In the genomic region with DNA sequence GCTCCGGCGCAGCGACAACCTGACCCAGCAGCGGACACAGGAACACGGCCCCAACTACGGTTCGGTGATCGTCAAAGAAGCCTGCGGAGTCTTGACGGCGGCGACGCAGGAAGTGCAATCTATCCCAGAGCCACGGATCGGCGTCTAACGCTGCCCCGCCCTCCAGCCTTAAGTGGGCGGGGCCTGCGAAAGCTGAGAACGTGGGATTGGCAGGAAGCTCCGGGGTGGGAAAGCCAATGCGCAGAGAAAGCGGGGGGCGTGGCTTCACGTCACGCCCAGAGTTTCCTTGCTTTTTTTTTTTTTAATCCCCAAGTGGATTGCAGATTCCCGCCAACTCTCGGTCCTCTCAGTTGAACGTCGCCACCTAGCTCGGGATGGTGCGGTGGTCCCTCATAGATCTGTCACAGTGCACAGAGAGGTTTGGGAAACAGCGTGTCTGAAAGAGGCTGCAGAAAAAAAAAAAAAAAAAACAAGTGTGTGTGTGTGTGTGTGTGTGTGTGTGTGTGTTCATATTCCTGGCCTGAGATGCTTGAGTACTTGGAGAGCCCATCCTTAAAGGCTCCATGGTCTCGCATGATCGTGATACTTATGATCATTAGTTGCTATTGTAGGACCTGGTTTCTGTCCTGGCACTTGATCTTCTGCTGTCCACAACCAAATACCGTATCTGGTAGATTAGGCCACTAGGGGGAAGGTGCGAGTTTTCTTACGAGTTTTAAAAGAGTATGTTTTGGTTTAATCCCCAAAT, we compare ENCODE assay signal across 8 mouse cellular contexts. TPM values are rescaled to one million over a fixed set of nuclear protein-coding genes. Genes with fewer than 3 reads are reported as not detected.
DNase-seq lines count a peak whose midpoint lies in the region; ATAC-seq lines count a peak whose summit lies in the region.

A gene (minus strand): TSS at position 114 of the 748 bp plus-strand sequence.

- peaks cover 9% of the 10 kb centered on the region for H3K4me1 ChIP-seq in lung, embryonic 16.5 days (replicated peaks; ENCODE audit: control insufficient read depth, insufficient read depth, low read length)

- peak within 1 kb of the TSS; percentile 82 for H3K9ac ChIP-seq in lung, embryonic 16.5 days (ENCODE audit: low read length)

- peak within 1 kb of the TSS; percentile 71 for H3K4me3 ChIP-seq in lung, embryonic 16.5 days (ENCODE audit: low read length)

- H3K36me3 ChIP-seq in lung, embryonic 16.5 days (ENCODE audit: control insufficient read depth, insufficient read depth, low read length): peaks cover 9% of the 10 kb centered on the region

- no peaks in the 10 kb centered on the region for H3K27me3 ChIP-seq in lung, embryonic 16.5 days (ENCODE audit: control insufficient read depth, insufficient read depth, low read depth, low read length)

- peak within 1 kb of the TSS; percentile 95 for H3K4me2 ChIP-seq in lung, embryonic 16.5 days (ENCODE audit: low read depth, low read length)

- WGBS in lung, embryonic 16.5 days: under 1% methylated on average over 39 of the region's 39 CpGs

- no peaks in the 10 kb centered on the region for H3K9me3 ChIP-seq in lung, embryonic 16.5 days (ENCODE audit: control insufficient read depth, low read length)

- DNase-seq in MEL-GATA-1-ER (ENCODE audit: extremely low read depth, low read depth): peak; percentile 94
- DNase-seq in cerebellum, adult 8-10 months: peak; percentile 96
- DNase-seq in forelimb bud, embryonic 11.5 days (ENCODE audit: low read depth, low spot score): peak; percentile 99
- peak; percentile 89 for DNase-seq in layer of hippocampus, adult 9-10 months (ENCODE audit: low spot score)
- peak; percentile 85 for DNase-seq in ovary, postnatal 10 days (ENCODE audit: low spot score)
- DNase-seq in thymus, postnatal 10 days (ENCODE audit: low spot score in 2 of 2): peak; percentile 91 to 94

- H3K27ac ChIP-seq in lung, embryonic 16.5 days (ENCODE audit: low read length): peak within 1 kb of the TSS; percentile 63

- peak; percentile 89 to 97 for ATAC-seq in hematopoietic stem cell, adult 5-6 weeks (replicated peaks in 1 of 2; ENCODE audit: insufficient read depth in 1 of 2, low FRiP score in 2 of 2, low TSS enrichment in 1 of 2, low read depth in 1 of 2, poor library complexity in 2 of 2, severe bottlenecking in 2 of 2)
- peak; percentile 96 for ATAC-seq in lung, embryonic 16.5 days (ENCODE audit: low read depth)

RNA-seq across cellular contexts. Expression of the gene that starts here (rescaled TPM):
- 243 and 311 TPM in 2 replicates for total RNA-seq in hematopoietic stem cell, adult 5-6 weeks (2017)
- polyA plus RNA-seq in lung, embryonic 16.5 days (2015; fragmentation: Nextera tagmentation; extraction: Ambion mirVana): 393 and 421 TPM in 2 replicates

Comparison
In these comparisons a context has a peak if more than half of its experiments do, and no peak if none do; other contexts are left out.
1. Peak in every context shown above with its lines: DNase-seq, ATAC-seq, H3K4me3 ChIP-seq and H3K27ac ChIP-seq.